Mouse (Mus musculus): ENCODE measurements at regions not wholly inside any gene's neighbourhood (a gene's known extent, or its start where the extent isn't known, plus 50 kb on each side); places are given as distances from the start of the nearest gene placed in this dataset.

DNA sequence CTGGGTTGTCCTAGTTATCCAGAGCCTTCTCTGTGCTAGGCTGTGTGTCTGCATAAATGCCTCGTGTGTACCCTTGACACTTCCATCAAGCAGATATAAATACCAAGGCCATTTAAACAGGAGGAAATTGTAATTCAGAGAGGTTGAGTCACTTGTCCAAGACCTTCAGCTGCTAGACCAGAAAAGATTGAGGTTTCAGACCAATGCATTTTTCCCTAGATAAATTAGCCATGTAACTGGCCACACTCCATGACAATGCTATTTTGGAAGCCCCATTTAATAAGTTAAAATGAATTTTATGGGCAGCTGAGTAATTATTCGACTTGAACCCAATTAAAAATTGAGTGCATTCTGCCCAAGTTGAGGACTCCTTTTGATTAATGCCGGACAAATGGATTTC, 509.6 kb downstream of the 1810013L24Rik start:
- no peak for DNase-seq (ENCODE audit: low spot score)

DNA sequence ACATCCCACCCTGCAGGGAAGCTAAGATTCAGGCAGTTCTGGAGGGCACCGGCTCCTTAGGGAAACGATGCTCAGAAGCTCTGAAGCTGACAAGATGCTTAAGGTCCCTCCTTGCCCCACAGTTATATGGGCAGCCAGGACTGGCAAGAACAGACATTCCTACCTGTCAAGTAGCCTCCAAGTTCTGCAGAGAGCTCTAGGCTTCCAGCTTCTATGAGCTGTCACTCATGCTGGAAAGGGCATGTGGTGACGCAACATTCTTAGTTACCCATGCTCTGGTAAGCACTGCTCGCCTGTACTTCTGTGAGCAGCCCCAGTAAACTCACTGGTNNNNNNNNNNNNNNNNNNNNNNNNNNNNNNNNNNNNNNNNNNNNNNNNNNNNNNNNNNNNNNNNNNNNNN, 511.3 kb downstream of the 1810013L24Rik start:
- DNase-seq (ENCODE audit: low spot score), result no peak

DNA sequence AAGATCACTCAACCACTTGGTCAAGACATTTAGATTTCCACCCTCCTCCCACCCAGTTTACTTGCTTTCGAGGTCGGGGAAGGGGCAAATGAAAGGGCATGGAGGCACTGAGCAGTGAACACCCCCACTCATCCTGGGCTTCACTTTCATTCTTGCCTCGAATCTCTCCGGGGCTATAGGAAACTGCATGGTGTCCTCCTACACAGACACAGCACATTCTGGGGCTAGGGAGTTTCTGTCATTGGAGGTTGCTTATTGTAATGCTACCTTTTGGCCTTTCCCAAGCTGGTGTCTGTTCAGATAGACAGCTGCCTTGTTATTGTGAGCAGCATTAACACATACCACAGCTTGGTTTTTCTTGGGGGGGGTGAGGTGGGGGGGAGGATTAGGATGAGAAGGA, 523.9 kb downstream of the 1810013L24Rik start:
- DNase-seq (ENCODE audit: low spot score), result no peak

DNA sequence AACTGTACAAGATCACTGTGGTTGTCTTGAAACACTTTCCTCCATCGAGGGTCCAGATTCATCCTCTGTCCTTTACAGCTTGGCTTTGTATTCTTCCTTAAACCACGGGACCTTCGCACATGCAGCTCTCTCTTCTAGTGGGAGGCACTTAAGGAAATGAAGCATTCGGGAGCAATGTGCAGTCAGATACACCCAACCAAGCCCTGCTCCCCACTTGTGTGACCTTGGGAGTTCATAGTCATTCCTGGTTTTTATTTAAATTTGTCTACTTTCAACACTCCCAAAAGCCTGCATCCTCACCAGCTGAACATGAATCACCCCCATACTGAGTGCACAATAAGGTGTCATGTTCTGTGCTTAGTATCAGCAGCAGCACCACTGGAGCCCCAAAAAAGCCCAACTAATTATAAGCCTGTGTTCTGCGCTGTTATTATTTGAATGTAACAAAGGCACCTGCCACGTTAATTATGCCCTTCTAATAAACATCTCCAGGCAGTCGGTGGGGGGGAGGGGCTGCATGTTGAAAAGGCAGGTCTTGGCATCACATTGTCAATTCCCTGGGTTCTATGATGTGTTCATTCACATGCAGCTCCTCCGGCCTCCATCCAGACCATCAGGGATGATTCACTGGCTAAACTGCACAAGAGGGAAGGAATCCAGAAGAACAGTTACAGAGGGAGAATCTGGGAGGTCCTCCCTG, 524.6 kb downstream of the 1810013L24Rik start:
- no peak for DNase-seq (ENCODE audit: low spot score)

DNA sequence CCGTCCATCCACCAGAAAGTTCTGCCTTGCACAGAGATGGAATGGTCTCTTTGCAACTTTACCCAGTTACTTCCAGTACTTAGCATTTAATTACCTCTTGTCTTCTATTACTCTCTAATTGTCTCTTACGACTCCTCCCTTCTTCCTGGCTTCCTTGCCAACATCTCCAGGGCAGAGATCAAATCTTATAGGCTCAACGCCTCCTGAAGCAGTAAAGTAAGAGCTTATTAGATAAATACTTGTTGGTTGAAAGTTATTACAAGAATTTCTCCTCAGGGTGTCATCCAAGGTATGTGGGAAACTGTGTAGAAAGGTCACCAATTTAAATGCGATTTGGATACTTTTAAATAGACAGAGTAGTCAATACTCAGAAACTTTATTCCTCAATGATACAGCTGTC, 528.8 kb downstream of the 1810013L24Rik start:
- DNase-seq (ENCODE audit: low spot score), result no peak

DNA sequence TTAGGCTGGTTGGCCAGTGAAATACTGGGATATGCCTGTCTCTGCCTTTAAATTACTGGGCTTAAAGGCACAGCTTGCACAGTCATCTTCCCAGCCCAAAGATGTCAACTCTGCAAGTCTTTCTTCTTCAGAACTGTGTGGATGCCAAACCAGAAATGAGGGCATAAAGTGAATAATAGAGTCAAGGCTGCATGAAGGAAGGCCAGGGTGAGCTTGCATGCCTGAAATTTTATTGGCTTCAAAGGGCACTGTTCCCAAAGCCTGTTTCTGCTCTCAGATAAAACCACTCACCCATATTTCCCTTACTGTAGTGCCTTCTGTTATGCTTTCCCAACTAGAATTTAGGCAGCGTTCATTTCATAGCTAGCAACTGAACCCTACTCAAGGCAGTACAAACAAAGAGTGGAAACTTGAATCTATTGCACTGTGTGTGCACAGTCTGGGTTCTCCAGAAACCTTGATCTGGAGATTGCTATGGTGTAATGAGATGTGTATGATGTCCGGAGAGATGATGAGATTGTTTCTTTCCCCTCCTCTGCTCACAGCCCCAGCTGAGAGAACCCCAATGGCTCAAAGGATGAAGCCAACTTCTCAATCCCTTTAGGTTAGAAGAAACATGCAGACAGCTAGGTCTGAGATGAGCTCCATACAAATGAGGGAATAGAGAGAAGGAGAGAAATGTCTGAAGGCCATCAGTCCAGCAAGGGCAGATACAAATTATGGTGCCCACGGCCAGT, 529.7 kb downstream of the 1810013L24Rik start:
- no peak for DNase-seq (ENCODE audit: low spot score)

DNA sequence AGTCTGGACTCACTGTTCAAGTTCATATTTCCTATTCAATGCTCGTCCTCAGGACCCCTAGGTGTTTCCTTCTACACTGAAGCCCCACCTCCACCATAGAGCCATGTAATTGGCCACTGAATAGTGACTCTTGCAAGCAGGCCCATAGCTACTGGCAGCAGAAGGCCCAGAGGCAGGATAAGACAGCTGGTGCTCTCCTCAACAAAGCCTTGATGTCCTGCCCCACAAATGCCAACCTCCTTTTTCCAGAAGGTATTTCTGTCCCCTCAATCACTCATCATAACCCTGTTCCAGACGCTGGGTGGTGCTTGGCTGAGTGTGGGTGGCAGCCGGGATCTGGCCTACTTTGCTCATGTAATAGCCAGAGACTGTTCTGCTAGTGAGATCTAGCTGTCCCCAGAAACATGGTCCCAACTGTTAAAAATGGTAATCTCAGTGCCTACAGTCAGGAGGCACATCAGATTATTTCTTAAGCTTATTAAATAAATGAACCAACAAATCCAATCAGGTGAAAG, 530.9 kb downstream of the 1810013L24Rik start:
- DNase-seq (ENCODE audit: low spot score), result no peak

DNA sequence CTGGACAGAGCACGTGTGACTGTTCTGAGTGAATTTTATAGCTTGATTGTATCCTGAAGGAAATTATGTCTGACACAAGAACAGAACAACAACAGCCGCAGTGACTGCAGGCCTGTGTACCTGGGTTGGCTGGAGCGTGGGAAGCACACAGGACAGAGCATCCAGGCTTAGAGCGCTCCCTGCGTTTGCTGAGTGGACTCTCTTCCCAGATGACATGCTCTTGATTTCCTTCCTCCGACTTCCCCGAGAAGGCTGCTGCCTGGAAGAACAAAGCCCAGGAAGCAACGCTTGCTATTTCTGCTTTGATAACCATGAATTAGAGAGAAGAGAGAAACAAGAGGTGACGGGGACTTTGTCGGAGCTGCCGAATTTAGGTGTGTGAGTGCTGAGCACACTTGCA, 532.2 kb downstream of the 1810013L24Rik start:
- peak; percentile 1 for DNase-seq (ENCODE audit: low spot score)

DNA sequence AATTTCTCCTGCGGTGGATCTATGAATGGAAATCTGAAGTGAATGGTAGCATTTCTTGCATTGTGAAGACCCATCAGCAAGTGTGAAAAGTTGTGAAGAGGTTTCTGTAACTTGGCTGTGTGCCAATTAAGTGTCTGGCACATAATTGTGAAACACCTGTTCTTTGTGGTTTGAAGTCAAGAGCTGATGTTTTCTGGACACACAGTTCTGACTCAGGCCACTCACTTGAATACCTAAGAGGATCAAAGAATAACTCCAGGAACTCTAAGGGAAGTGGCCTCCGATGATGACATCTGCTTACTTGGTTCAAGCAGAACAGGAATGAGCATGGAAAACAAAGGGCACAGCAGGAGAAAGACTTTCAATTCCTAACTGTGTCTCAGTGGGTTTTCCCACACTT, 534.2 kb downstream of the 1810013L24Rik start:
- no peak for DNase-seq (ENCODE audit: low spot score)

DNA sequence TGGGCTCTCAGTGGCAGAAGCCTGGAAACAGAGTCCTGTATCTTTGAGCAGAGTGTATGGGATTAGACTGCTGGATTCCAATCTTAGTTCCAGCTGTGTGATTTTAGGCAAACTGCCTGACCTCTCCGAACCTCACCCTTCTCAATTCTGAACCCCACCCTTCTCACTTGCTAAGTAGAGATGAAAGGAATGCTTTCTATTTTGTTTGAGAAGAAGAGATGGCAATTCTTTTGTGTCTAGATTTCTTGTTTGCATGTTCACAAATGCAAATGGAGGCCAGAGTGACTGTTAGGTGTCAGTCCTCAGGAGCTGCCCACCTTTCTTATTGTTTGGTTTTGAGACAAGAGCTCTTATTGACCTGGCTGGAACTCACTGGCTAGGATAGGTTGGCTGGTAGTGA, 561.1 kb downstream of the 1810013L24Rik start:
- DNase-seq (ENCODE audit: low spot score), result no peak

DNA sequence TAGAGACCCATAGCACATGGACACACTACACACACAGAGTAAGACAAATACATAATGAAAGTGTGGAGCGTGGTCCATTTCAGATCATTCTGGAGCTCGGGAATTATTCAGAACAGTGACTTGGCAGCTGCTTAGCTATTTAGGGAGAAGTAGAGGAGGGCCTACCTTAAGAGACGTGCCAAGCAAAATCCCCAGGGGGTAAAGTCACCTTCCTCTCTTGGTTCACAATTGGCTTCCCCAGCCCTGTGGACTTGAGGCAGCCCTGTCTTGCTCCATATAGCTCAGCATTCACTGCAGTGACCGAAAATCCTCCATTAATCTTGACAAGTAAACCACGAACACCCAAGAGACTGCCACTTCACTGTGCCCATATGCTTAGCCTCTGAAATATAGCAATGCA, 574.8 kb downstream of the 1810013L24Rik start:
- peak; percentile 41 for DNase-seq (ENCODE audit: low spot score)

DNA sequence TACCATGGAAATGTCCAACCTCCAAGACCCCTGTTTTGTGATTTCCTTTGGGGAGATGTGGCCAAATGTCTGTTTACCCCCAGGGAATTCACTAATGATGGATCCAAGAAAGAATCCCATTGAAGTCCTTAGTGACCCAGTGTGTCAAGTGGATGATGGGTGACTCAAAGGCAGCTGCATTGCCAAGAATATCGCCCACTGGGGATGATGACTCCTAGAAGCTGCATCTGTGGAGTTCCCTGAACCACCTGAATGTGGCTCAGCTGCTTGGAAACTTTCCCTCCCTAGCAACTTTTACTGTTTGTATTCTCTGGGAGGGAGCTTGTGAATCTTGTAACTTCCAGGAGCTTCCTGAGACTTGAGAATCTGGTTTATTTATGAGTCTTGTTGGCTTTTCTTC, 578.3 kb downstream of the 1810013L24Rik start:
- DNase-seq (ENCODE audit: low spot score), result no peak

DNA sequence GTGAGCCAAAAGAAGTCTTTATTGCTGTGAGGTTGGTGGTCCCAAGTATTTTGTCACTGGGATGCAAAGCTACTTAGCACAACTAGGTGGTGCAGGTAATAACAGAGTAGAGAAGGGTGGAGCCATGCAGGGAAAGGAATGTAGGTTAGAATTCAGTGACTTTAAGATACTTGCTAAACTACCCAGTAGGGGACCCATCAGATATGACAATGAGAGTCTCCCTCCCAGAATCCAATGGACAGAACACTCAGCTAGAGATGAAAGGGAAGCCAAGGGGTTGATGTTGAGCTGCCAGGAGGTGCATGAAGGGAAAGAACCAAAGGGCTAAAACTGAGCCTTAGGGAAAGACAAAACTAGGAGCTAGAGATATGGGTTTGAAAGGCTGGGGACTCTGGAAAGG, 564.9 kb downstream of the Grin2a start:
- DNase-seq (ENCODE audit: low spot score), result no peak

DNA sequence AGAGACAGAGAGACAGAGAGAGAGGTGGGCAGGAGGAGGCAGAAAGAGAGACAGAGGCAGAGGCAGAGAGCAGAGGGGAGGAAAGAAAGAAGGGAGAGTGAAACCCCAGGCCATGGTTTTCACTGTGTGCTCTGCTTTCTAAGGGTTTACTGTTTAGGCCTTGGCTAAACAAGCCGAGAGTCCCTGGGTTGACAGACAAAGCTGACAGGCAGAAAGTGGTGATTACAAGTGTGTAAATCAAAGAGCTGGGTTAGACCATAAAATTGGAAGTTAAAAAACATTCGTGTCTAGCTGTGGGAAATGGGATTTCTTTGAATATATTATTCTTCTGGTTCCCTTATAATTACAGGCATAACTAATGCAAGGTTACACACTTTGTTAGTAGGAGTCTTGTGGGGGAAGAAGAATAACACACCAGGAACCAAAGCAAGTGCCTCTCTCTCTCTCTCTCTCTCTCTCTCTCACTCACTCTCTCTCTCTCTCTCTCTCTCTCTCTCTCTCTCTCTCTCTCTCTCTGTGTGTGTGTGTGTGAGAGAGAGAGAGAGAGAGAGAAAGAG, 556.0 kb downstream of the Grin2a start:
- no peak for DNase-seq (ENCODE audit: low spot score)

DNA sequence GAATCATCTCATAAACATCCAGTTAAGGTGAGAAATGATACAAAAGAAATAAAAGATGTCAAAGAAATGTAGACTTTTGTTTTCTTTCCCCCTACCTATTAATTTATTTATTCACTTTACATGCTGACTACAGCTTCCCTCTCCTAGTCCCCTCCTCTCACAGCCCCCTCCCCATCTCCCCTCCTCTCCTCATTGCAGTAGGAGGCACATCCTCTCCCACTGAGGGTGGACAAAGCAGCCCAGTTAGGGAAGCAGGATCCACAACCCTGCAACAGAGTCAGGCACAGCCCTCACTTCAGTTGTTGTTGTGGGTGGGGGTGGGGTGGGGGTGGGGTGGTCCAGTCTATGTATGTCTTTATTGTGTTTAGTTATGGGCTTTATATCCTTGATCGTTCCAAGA, 555.5 kb downstream of the Grin2a start:
- DNase-seq (ENCODE audit: low spot score), result no peak

DNA sequence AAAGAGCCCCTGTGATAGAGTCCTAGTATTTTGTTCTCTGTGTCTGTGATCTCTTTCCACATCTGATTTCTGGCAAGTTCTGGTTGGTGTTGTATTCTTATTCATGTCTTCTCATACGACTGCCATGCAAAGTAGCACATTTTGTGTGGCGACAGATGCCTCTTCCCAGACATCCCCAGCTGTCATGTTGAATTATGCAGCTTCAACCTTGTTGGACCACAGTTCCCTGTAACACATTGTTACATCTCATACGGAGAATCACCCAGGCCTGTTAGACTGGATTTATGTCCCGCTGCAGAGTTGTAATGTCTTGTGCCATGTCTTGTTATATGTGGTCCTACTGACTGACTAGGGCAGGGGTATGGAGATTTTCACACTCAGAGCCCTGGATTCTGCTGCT, 543.3 kb downstream of the Grin2a start:
- no peak for DNase-seq (ENCODE audit: low spot score)

DNA sequence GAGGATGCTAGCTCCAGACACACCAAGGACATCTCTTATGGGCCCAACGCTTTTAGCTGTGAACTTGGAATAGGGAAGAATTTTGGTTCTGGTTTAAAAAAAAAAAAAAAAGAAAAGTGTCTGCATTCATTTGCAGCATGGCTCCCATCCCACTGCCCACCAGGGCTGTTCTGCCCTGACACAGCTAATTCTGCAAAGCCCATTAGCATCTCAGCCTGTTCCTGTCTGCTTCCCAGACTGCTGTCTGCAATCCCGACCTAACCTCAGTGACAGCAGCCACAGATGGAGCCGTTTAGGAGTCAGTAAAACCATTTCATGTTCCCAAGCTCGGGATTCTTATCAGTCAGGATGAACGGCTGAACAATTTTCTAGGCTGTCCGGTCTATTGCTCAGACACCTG, 537.8 kb downstream of the Grin2a start:
- no peak for DNase-seq (ENCODE audit: low spot score)

DNA sequence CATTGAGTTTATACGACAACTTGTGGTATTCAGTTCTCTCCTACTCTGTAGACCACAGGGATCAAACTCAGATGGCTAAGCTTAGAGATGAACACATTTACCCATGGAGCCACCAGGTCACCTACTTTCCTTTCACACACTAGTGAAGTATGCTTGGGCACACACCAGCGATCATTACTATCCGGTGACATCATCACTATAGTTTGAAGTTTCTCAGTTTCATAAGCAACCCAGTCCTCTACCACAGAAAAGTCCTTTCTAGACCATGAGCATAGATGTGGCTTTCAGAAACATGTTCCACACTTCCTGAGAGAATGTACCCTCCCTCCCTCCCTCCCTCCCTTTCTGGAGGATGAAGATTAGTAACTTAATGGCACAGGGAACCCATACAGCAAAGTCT, 532.9 kb downstream of the Grin2a start:
- no peak for DNase-seq (ENCODE audit: low spot score)

DNA sequence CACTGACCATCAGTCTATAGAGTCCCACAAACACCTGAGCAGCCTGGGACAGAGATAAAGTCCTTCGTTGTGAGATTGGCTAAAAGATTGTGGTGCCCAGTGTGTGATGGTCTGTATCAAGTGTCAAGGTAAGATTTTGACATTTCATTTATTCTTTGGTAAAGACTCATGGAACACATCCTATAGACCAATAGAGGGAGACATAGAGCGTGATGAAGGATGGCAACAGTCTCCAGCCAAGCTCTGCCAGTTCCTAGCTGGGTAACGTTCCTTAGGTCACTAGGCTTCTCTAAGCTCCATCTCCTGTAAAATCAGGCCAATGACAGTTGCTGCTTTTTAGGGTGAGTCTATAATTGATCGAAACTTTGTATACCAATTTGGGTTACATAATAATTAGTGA, 526.0 kb downstream of the Grin2a start:
- DNase-seq (ENCODE audit: low spot score), result no peak

DNA sequence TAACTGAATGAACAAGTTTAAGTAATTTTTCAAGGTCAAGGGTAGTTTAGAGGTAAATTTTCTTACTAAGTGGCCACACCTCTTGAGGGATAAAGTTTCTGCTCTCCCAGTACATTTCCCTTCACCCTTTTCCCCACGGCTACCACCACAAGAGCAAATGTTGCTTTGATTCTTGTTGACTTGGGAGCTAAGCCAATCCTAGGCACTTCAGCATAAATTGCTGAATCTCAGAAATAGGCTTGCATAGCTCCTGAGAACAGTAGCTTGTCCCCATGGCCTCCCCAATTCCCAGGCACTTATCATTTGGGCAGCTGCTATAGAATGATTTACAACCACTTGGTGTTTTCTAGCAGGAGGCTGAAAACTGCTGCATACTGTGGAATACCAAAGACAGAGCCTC, 510.1 kb downstream of the Grin2a start:
- DNase-seq (ENCODE audit: low spot score), result no peak

DNA sequence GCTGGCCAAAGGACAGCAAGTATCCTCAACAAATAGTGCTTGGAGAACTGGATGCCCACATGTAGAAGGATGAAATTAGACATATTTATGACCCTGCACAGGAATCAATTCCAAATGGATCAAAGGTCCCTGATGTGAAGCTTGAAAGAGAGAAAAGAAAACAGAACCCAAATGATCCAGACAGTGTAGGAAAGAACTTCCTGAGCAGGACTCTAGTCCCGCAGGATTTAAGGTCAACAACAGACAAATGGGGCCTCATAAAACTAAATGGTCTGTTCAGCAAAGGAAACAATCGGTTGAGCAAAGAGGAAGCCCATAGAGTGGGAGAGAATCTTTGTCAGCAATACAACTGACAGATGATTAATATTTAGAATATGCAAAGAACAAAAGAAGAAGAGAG, 497.1 kb downstream of the Grin2a start:
- no peak for DNase-seq (ENCODE audit: low spot score)

DNA sequence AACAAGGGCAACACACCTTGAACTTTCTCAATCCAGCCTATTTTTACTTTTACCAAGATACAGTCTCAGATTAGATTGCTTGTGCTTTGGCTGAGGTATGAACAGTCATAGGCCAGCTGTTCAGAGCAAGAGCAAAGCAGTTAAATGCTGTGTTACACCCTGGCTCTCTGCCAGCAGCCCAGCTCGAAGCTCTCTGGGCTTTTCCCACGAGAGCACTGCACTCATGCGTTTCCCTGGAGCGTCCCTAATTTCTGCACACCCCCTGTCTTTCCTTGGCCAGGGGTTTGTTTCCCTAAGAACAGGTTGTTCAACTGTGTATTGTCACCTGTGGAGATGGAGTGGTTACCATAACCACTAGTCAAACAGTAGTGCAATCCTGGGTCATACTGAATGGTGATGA, 493.6 kb downstream of the Grin2a start:
- no peak for DNase-seq (ENCODE audit: low spot score)

DNA sequence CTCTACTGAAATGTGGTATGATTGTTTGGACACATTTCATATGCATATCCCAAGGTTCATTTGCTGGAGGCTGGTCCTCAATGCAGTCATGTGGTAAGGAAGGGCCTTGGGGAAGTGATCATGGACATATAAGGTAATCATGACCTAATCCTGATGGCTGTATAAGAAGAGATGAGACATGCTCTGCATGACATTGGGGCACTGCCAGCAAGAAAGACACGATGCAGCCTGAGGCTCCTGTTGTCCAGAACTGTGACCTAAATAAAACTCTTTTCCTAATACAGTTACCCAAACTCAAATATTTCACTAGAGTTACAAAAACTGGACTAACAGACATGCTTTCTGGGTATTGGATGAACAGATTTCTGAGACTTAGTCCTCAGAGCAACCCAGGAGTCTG, 485.7 kb downstream of the Grin2a start:
- no peak for DNase-seq (ENCODE audit: low spot score)
